Mouse (Mus musculus): ENCODE measurements around the gene Kbtbd13.

GRCm38 (mm10) chr9:65427511-65427910 lies 36.1 kb upstream of the Kbtbd13 start:
- TF ChIP-seq CTCF (IDR thresholded peaks at IDR 0.05; ENCODE audit: borderline replicate concordance, insufficient read depth, low read length) (no peak), POLR2A (IDR thresholded peaks at IDR 0.05; ENCODE audit: low read depth, low read length) (no peak)

All from embryonic fibroblast, embryonic 13.5 days (primary cell).